Mouse (Mus musculus) embryonic fibroblast, embryonic 13.5 days (primary cell): Measurements from ENCODE around the gene Rbms2.

ENCODE experiments used
- CTCF ChIP-seq: IDR thresholded peaks from 2 replicates; pipeline ENCODE4 v1.5.1; 2011; ENCODE audit warnings: mild to moderate bottlenecking, control low read depth, low read length, moderate library complexity, borderline replicate concordance; ENCODE audit not compliant: insufficient read depth
- POLR2A ChIP-seq: IDR thresholded peaks from 2 replicates; pipeline ENCODE4 v1.6.1; 2011; ENCODE audit warnings: low read depth, mild to moderate bottlenecking, control low read depth, low read length, moderate library complexity

DNA sequence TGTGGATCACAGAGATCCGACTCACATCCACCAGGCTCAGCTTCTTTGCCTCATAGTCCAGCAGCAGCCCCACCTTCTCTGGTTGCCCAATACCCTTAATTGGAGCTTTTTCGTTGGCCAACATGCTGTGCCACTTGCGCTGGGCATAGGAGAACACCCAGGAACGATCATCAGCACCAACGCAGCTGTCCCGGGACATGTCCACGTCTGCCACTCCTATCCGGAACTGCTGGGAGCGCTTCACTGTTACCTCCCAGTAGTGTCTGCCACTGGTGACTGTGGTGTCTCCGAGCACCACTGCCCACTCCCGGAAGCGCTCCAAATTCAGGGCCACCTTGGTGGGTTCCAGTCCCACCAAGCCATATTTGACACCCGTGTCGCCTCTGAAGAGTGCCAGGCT lies 30.9 kb upstream of the Rbms2 start:
- TF ChIP-seq POLR2A, result peak; percentile 31; the same call in 1 of the 2 replicates
- TF ChIP-seq CTCF, result no peak
